Mouse (Mus musculus): Measurements from ENCODE around the gene Picalm.

Gene Picalm

DNA sequence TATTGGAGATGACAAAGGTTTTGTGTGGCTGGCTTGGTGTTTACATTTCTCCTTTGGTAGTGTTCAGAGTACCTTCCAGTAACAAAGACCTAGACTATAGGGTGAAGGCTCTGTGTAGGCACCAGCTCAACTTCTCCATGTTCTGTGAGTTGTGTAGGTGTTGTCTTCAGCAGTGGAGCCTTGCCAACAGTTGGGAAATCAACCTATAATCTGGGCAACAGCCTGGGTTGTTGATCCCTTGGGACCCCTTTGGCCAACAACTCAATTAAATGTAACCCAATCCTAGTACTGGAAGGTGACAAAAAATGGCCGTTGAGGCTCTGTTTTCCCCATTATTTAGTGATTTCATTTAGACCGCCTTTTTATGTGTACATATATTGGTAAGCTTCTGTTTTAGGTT, 80.1 kb downstream of the Picalm start:
- peak; percentile 60 for DNase-seq (ENCODE audit: low read depth)

- no peak for DNase-seq (ENCODE audit: low read depth)
These were observed 80.9 kb downstream of the Picalm start for GRCm38 (mm10) chr7:90210947-90211346.

DNA sequence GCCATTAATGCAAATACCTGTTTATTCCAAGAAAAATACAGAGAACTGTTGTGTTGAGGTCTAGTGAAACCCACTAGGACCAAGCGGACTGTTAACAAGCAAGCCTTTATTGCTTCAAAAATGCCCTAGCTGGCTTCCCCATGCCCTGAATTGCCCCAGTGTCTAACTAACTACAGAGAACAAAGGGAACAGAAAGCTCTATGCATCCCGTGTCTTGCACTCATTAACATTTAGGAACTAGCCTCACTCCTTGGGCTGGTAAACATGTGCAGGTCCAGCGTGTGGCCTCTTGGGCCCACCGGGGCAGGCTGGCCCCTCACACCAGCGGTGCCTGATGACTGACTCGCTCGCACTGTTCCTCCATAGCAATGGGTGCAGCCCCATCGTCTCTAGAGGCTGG, 86.5 kb downstream of the Picalm start:
- DNase-seq (ENCODE audit: low read depth): no peak

DNA sequence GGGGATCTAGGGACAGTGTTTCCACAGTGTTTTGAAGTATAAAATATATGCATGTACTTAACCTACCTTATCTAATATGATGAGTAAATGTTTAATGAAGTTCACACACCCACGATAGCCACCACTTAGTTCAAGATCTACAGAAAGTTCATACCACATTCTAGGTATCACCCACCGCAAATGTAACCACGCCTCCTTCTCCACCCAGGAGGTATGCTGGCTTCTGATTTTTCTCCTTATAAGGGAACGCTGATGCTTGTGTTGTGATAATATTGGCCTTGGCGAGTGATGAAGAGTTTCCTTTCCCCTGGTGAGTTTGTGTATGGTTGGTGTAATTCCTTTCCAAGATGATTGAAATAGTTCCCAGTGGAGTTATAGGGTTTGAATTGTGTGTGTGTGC, 88.1 kb downstream of the Picalm start:
- no peak for DNase-seq (ENCODE audit: low read depth)

DNA sequence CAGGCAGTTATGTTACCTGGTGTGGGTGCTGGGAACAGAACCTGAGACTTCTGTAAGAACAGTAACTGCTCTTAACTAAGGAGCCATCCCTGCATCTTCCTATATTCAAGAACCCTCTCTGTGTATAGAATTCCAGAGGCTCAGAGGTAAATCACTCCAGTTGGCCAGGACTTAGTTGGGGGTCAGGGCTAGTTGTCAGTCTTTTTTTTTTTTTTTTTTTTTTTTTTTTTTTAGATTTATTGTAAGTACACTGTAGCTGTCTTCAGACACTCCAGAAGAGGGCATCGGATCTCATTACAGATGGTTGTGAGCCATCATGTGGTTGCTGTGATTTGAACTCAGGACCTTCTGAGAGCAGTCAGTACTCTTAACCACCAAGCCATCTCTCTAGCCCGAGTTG, 91.5 kb downstream of the Picalm start:
- DNase-seq (ENCODE audit: low read depth): no peak

- DNase-seq (ENCODE audit: low read depth): no peak
These were observed 98.1 kb downstream of the Picalm start for GRCm38 (mm10) chr7:90228075-90228474.

- peak; percentile 62 for DNase-seq (ENCODE audit: low read depth)
These were observed 98.9 kb downstream of the Picalm start for GRCm38 (mm10) chr7:90228884-90229283.

DNA sequence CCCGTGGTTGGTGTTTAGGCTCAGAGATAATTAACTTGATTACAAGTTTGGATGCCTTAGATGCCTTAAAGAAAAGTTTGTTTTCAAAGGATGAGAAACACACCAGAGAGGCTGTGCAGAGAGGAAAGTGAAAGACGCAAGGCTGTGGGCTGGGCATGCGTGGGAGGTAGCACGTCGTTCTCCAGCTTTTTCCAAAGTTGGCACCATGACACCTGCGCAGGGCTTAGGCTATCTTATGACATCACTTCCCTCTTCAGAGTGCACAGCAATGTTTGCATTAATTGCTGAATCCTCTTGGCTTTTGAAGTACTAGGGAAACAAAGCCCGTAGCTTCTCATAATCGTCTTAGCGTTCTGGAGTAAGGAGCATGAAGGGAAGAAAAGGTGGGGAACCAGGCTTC, 101.4 kb downstream of the Picalm start:
- DNase-seq (ENCODE audit: low read depth): no peak

DNA sequence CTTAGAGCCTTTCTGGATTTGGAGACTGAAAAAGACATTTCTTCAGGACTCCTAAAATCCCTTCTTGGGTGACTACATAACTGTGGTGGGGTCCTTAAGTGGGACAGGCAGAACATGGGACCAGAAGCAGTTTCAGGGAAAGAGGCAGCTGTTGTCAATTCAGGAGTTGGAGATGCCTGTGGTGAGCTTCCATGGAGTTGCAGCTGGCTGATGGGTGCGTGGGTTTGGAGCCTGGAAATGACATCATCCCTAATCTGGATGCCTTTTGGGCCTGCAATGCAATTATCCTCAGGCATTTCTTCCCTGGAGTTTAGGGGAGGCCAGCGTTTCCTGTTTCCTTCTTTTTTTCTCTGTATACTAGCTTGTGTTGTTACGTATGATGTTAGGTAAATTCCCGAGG, 103.9 kb downstream of the Picalm start:
- peak; percentile 76 for DNase-seq (ENCODE audit: low read depth)

DNA sequence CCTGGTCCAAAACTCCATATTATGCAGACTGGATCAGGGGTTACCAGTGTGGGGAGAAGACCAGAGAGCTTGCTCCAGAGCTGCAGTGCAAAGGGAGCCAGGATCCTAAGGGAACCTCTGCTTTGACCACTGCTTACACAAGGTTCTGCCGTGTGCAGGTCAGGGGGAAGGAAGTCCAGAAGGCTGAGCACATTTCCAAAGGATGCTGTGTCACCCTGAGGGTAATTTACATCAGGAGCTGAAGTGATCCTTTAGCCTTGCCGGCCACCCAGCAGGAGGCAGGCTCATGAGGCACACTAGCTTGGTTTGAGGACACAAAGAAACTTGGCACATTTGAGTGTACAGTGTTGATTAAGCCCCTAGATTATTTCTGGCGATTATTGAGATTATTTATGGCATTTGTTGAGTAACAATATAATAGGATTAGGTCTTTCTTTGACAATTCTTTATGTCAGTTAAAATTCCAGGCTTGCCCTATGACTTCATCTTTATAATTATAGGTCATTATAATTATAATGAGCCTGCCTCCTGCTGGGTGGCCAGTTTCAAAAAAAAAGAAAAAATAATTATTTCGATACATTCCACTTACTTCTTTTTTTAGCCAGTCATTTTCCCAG, 106.4 kb downstream of the Picalm start:
- no peak for DNase-seq (ENCODE audit: low read depth)

DNA sequence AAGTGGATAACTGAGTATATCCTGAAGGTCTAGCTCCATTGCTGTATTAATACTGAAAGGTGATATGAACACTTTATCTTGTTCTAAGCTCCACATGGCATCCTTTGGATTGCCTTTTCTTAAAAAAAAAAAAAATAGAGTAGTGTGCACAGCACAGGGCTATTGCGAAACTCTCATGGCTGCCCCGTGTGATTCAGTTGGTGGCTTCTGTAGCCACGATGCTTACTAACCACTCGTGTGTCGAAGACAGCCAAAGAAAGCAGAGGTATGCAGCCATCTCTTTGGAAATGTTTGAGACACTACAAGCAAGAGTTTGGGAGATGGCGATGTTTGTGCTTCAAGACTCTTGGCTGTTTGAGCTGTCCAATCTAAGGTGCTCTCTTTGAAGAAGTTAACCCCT, 113.1 kb downstream of the Picalm start:
- peak; percentile 45 for DNase-seq (ENCODE audit: low read depth)

GRCm38 (mm10) chr7:90243643-90244042, 113.6 kb downstream of the Picalm start:
- no peak for DNase-seq (ENCODE audit: low read depth)

DNA sequence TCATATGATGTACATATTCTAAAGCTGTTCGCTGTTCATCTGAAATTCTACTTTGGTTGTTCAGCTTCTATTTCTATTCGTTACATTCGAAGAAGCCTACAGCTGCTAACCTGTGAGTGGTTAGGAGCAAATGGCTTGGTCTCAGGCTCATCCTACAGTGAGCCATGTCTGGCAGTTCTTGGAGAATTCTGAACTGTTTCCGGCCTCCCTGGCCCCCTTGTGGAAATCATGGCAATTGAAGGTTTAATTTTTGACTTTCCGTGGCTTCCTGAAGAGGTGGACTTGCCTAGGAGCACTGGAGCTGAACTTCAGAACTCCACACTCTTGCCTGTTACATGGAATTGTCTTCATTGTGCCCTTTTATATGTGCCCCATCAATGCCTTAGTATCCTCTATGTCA, 122.9 kb downstream of the Picalm start:
- peak; percentile 61 for DNase-seq (ENCODE audit: low read depth)

GRCm38 (mm10) chr7:90258701-90259100, 128.7 kb downstream of the Picalm start:
- DNase-seq (ENCODE audit: low read depth): no peak

GRCm38 (mm10) chr7:90259899-90260298, 129.9 kb downstream of the Picalm start:
- DNase-seq (ENCODE audit: low read depth): no peak

DNA sequence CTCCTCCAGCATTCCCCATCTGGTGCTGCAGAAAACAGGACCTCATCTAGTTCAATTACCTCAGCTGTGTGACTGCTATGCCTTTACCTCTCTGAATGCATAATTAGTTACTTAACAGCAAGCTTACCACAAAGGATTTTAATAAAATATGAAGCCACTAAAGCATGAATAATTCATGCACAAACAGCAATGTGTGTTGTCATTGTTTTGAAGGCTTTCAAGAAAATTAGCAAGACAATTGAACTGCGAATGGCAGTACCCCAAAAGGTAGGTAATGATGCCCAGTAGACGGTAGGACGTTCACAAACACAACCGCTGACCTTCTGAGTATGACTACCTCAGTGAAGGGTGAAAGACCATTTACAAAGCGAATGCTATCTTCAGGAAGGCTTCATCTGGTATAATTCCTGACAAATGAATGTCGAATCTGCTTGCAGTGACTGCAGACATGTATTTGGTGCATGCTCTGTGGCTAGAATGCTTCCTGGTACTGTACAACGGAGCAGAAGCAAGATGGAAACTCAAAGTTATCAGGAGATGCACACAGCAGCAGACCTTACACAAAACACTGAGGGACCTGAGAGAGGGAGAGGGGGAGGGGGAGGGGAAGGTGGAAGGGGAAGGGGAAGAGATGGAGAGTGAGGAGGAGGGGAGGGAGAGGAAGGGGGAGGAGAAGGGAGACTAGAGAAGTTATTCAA, 132.0 kb downstream of the Picalm start:
- DNase-seq (ENCODE audit: low read depth): no peak
